Mouse (Mus musculus) limb, embryonic 15.5 days (tissue): ENCODE results near the gene Ube2e3. TPM values are rescaled to one million over a fixed set of nuclear protein-coding genes. Genes with fewer than 3 reads are reported as not detected.

Experiments
- ATAC-seq: fragments of 200-750 bp; cut with Nextera tagmentation; 2 replicates; pipeline ENCODE4 v1.8.0; 2017; ENCODE audit warnings: low read depth, moderate TSS enrichment; ENCODE audit not compliant: insufficient number of reproducible peaks, low FRiP score, low TSS enrichment
- H3K27ac ChIP-seq: fragments of 300-500 bp; sonication (generic); 2 replicates; pipeline ENCODE4 v1.5.1; 2015; ENCODE audit warnings: moderate library complexity, mild to moderate bottlenecking, inconsistent platforms
- H3K27me3 ChIP-seq: fragments of 300-500 bp; sonication (generic); 2 replicates; pipeline ENCODE4 v1.6.1; 2015; ENCODE audit warnings: inconsistent platforms
- H3K36me3 ChIP-seq: fragments of 300-500 bp; sonication (generic); 2 replicates; pipeline ENCODE4 v1.6.1; 2015; ENCODE audit warnings: inconsistent platforms
- H3K4me1 ChIP-seq: fragments of 300-500 bp; sonication (generic); 2 replicates; pipeline ENCODE4 v1.6.1; 2015; ENCODE audit warnings: inconsistent platforms
- H3K4me2 ChIP-seq: fragments of 300-500 bp; sonication (generic); 2 replicates; pipeline ENCODE4 v1.6.1; 2015; ENCODE audit warnings: mild to moderate bottlenecking, inconsistent platforms
- H3K4me3 ChIP-seq: fragments of 300-500 bp; sonication (generic); 2 replicates; pipeline ENCODE4 v1.5.1; 2015; ENCODE audit warnings: mild to moderate bottlenecking, inconsistent platforms
- H3K9ac ChIP-seq: fragments of 300-500 bp; sonication (generic); 2 replicates; pipeline ENCODE4 v1.6.1; 2015; ENCODE audit warnings: inconsistent platforms
- H3K9me3 ChIP-seq: fragments of 300-500 bp; sonication (generic); 2 replicates; pipeline ENCODE4 v1.6.1; 2016; ENCODE audit warnings: inconsistent platforms
- WGBS: fragments of 180-500 bp; shearing (Covaris S2); methylation state at CpG from one replicate; pipeline ENCODE4 v1.1.7; 2015; 5-methylcytosine and 5-hydroxymethylcytosine counted together
- polyA plus RNA-seq: library from polyadenylated mRNA; unstranded; fragments of >200 nt; fragmentation: Nextera tagmentation; extraction: Ambion mirVana; gene quantifications from 2 replicates; pipeline ENCODE4 v1.2.1, GENCODE M21; 2015

Ube2e3 gene
- polyA plus RNA-seq, 1 experiment from 2014 or later, result 125 TPM

- Histone ChIP-seq H3K4me2 (peak overlapping the region; percentile 81), H3K9ac (peak overlapping the region; percentile 88), H3K4me3 (peak overlapping the region; percentile 68), H3K9me3 (no peaks in the 10 kb centered on the region), H3K4me1 (peaks cover 24% of the 10 kb centered on the region), H3K27ac (peak overlapping the region; percentile 96), H3K27me3 (no peaks in the 10 kb centered on the region), H3K36me3 (no peaks in the 10 kb centered on the region)
- peak; percentile 77 for ATAC-seq
- under 1% methylated on average over 43 of the region's 44 CpGs for WGBS
Observed at GRCm38 (mm10) chr2:78868511-78868854, 559 bp downstream of the Ube2e3 start.

- ATAC-seq, result peak; percentile 90
- Histone ChIP-seq H3K9me3 (no peaks in the 10 kb centered on the region), H3K27me3 (no peaks in the 10 kb centered on the region), H3K4me2 (peak overlapping the region; percentile 81), H3K4me1 (peaks cover 24% of the 10 kb centered on the region), H3K27ac (peak overlapping the region; percentile 96), H3K36me3 (no peaks in the 10 kb centered on the region), H3K4me3 (peak overlapping the region; percentile 68), H3K9ac (peak overlapping the region; percentile 88)
- 0% methylated on average over 47 of the region's 114 CpGs for WGBS
Observed at GRCm38 (mm10) chr2:78868951-78869720, 1.2 kb downstream of the Ube2e3 start.

- Histone ChIP-seq H3K4me2 (peak overlapping the region; percentile 81), H3K27me3 (no peaks in the 10 kb centered on the region), H3K9ac (peak overlapping the region; percentile 88), H3K27ac (peak overlapping the region; percentile 96), H3K36me3 (no peaks in the 10 kb centered on the region), H3K9me3 (no peaks in the 10 kb centered on the region), H3K4me3 (peak overlapping the region; percentile 68), H3K4me1 (peaks cover 24% of the 10 kb centered on the region)
- ATAC-seq, result no peak
- WGBS, result under 1% methylated on average over 35 of the region's 35 CpGs
Observed at GRCm38 (mm10) chr2:78869721-78870442, 2.0 kb downstream of the Ube2e3 start.

- Histone ChIP-seq H3K9ac (peak overlapping the region; percentile 88; the same call in 1 of the 2 replicates), H3K27me3 (no peaks in the 10 kb centered on the region), H3K4me3 (peak overlapping the region; percentile 68), H3K9me3 (no peaks in the 10 kb centered on the region), H3K4me1 (peaks cover 24% of the 10 kb centered on the region), H3K36me3 (no peaks in the 10 kb centered on the region), H3K4me2 (peak overlapping the region; percentile 81), H3K27ac (peak overlapping the region; percentile 54)
- no peak for ATAC-seq
- 5% methylated on average over 10 of the region's 10 CpGs for WGBS
Observed at GRCm38 (mm10) chr2:78870443-78871025, 2.6 kb downstream of the Ube2e3 start.

GRCm38 (mm10) chr2:78871971-78872860, 4.3 kb downstream of the Ube2e3 start:
- 23% methylated on average over 8 of the region's 8 CpGs for WGBS
- ATAC-seq, result no peak

GRCm38 (mm10) chr2:78873946-78874345, 6.0 kb downstream of the Ube2e3 start:
- Histone ChIP-seq H3K27ac (no peak overlapping the region), H3K4me1 (peaks cover 20% of the 10 kb centered on the region), H3K4me3 (no peak overlapping the region), H3K9me3 (no peaks in the 10 kb centered on the region), H3K36me3 (no peaks in the 10 kb centered on the region), H3K4me2 (no peak overlapping the region), H3K9ac (no peak overlapping the region), H3K27me3 (no peaks in the 10 kb centered on the region)
- no peak for ATAC-seq
- WGBS, result 36% methylated on average over 2 of the region's 2 CpGs

More at GRCm38 (mm10) chr2:78871971-78872860, 4.3 kb downstream of the Ube2e3 start:
- H3K36me3 ChIP-seq, result no peaks in the 10 kb centered on the region
- peaks cover 26% of the 10 kb centered on the region for H3K4me1 ChIP-seq
- peak overlapping the region; percentile 24 for H3K4me2 ChIP-seq
- H3K4me3 ChIP-seq, result peak overlapping the region; percentile 68
- H3K27me3 ChIP-seq, result no peaks in the 10 kb centered on the region
- no peak overlapping the region for H3K27ac ChIP-seq
- peak overlapping the region; percentile 1; the same call in 1 of the 2 replicates for H3K9ac ChIP-seq
- H3K9me3 ChIP-seq, result no peaks in the 10 kb centered on the region

- no peak for ATAC-seq
- Histone ChIP-seq H3K27ac (no peak overlapping the region), H3K4me1 (peaks cover 12% of the 10 kb centered on the region)
Observed at GRCm38 (mm10) chr2:78876002-78876401, 8.1 kb downstream of the Ube2e3 start.

GRCm38 (mm10) chr2:78882068-78882467, 14.1 kb downstream of the Ube2e3 start:
- H3K4me3 ChIP-seq, result no peak overlapping the region
- 50% methylated on average over 1 of the region's 1 CpGs for WGBS
- ATAC-seq, result no peak
- no peaks in the 10 kb centered on the region; the same call in 1 of the 2 replicates for H3K4me1 ChIP-seq
- H3K27ac ChIP-seq, result no peak overlapping the region
- no peak overlapping the region for H3K4me2 ChIP-seq
- H3K27me3 ChIP-seq, result no peaks in the 10 kb centered on the region
- no peaks in the 10 kb centered on the region for H3K36me3 ChIP-seq
- no peak overlapping the region for H3K9ac ChIP-seq
- H3K9me3 ChIP-seq, result no peaks in the 10 kb centered on the region

More at GRCm38 (mm10) chr2:78876002-78876401, 8.1 kb downstream of the Ube2e3 start:
- Histone ChIP-seq H3K36me3 (no peaks in the 10 kb centered on the region), H3K9ac (no peak overlapping the region), H3K27me3 (no peaks in the 10 kb centered on the region), H3K4me2 (no peak overlapping the region), H3K9me3 (no peaks in the 10 kb centered on the region), H3K4me3 (no peak overlapping the region)

- WGBS, result 89% methylated on average over 3 of the region's 3 CpGs
Observed at GRCm38 (mm10) chr2:78882743-78883433, 15.0 kb downstream of the Ube2e3 start.

GRCm38 (mm10) chr2:78886446-78886845, 18.5 kb downstream of the Ube2e3 start:
- H3K27ac ChIP-seq, result no peak overlapping the region
- H3K4me3 ChIP-seq, result no peak overlapping the region
- 71% methylated on average over 2 of the region's 2 CpGs for WGBS
- no peak overlapping the region for H3K9ac ChIP-seq
- H3K27me3 ChIP-seq, result no peaks in the 10 kb centered on the region
- no peaks in the 10 kb centered on the region for H3K4me1 ChIP-seq
- no peak overlapping the region for H3K4me2 ChIP-seq
- no peaks in the 10 kb centered on the region for H3K9me3 ChIP-seq
- ATAC-seq, result no peak
- H3K36me3 ChIP-seq, result no peaks in the 10 kb centered on the region

More at GRCm38 (mm10) chr2:78882743-78883433, 15.0 kb downstream of the Ube2e3 start:
- Histone ChIP-seq H3K4me1 (no peaks in the 10 kb centered on the region), H3K4me3 (no peak overlapping the region), H3K36me3 (no peaks in the 10 kb centered on the region), H3K9me3 (no peaks in the 10 kb centered on the region), H3K27me3 (no peaks in the 10 kb centered on the region), H3K9ac (no peak overlapping the region), H3K27ac (no peak overlapping the region), H3K4me2 (no peak overlapping the region)
- ATAC-seq, result no peak

- H3K36me3 ChIP-seq, result no peaks in the 10 kb centered on the region
- 35% methylated on average over 3 of the region's 3 CpGs for WGBS
- H3K27me3 ChIP-seq, result no peaks in the 10 kb centered on the region
- H3K9ac ChIP-seq, result no peak overlapping the region
- no peaks in the 10 kb centered on the region for H3K9me3 ChIP-seq
- H3K4me3 ChIP-seq, result no peak overlapping the region
- H3K4me2 ChIP-seq, result no peak overlapping the region
- H3K27ac ChIP-seq, result no peak overlapping the region
- no peaks in the 10 kb centered on the region for H3K4me1 ChIP-seq
- ATAC-seq, result no peak
Observed at GRCm38 (mm10) chr2:78888190-78888589, 20.3 kb downstream of the Ube2e3 start.
